Mouse (Mus musculus) cortical plate, adult 2 months (tissue): ENCODE data around the gene Foxp1.

Source experiments
- CTCF ChIP-seq: fragments of 200-500 bp; IDR thresholded peaks from 2 replicates; pipeline ENCODE4 v1.5.1; 2011; ENCODE audit warnings: mild to moderate bottlenecking, control low read depth, low read length; ENCODE audit not compliant: insufficient read depth; ENCODE audit errors: extremely low read depth
- POLR2A ChIP-seq: fragments of 200-500 bp; IDR thresholded peaks from 2 replicates; pipeline ENCODE4 v1.6.1; 2011; ENCODE audit warnings: mild to moderate bottlenecking, low read length, control low read depth; ENCODE audit not compliant: insufficient read depth; ENCODE audit errors: extremely low read depth

DNA sequence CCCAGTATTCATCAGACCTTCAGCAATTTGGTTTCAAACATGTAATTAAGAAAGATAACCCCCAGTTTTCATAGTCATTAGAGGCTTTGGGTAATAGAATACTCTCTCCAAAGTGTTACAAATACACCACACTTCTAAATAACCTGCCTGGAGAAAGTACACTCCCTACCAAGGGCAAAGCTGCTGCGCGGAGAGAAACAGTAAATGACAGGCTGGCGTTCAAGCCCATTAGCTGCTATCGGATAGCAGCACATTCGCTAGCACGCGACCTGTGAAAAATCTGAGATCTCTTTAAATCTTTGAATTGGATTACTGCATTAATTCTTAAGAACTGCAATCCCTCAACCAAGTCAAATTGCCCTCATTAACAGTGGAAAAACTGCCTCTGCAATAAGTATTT, 418.1 kb downstream of the Foxp1 start:
- TF ChIP-seq POLR2A (no peak), CTCF (no peak)
